Mouse (Mus musculus) limb, embryonic 12.5 days (tissue): ENCODE measurements at regions not wholly inside any gene's neighbourhood (a gene's known extent, or its start where the extent isn't known, plus 50 kb on each side); places are given as distances from the start of the nearest gene placed in this dataset.

ENCODE experiments used
- ATAC-seq: fragments of 200-750 bp; cut with Nextera tagmentation; 2 replicates; pipeline ENCODE4 v1.8.0; 2017; ENCODE audit warnings: low read depth, moderate TSS enrichment; ENCODE audit not compliant: insufficient number of reproducible peaks, insufficient read depth, low FRiP score, low TSS enrichment
- H3K27ac ChIP-seq: fragments of 300-500 bp; sonication (generic); 2 replicates; pipeline ENCODE4 v1.5.1; 2016; ENCODE audit warnings: mild to moderate bottlenecking, moderate library complexity
- H3K27me3 ChIP-seq: fragments of 300-500 bp; sonication (generic); 2 replicates; pipeline ENCODE4 v1.6.1; 2016; ENCODE audit warnings: mild to moderate bottlenecking, moderate library complexity
- H3K36me3 ChIP-seq: fragments of 300-500 bp; sonication (generic); 2 replicates; pipeline ENCODE4 v1.6.1; 2016; ENCODE audit warnings: mild to moderate bottlenecking, moderate library complexity
- H3K4me1 ChIP-seq: fragments of 300-500 bp; sonication (generic); replicated peaks from 2 replicates; pipeline ENCODE4 v1.6.1; 2016
- H3K4me2 ChIP-seq: fragments of 300-500 bp; sonication (generic); 2 replicates; pipeline ENCODE4 v1.6.1; 2016; ENCODE audit warnings: mild to moderate bottlenecking, moderate library complexity
- H3K4me3 ChIP-seq: fragments of 300-500 bp; sonication (generic); replicated peaks from 2 replicates; pipeline ENCODE4 v1.5.1; 2016; ENCODE audit warnings: mild to moderate bottlenecking
- H3K9ac ChIP-seq: fragments of 300-500 bp; sonication (generic); replicated peaks from 2 replicates; pipeline ENCODE4 v1.6.1; 2016; ENCODE audit warnings: mild to moderate bottlenecking, moderate library complexity
- H3K9me3 ChIP-seq: fragments of 300-500 bp; sonication (generic); 2 replicates; pipeline ENCODE4 v1.6.1; 2016; ENCODE audit warnings: mild to moderate bottlenecking, moderate library complexity
- WGBS: fragments of 180-500 bp; shearing (Covaris S2); methylation state at CpG from one replicate; pipeline ENCODE4 v1.1.7; 2016; 5-methylcytosine and 5-hydroxymethylcytosine counted together

- Histone ChIP-seq H3K27ac (no peak overlapping the region), H3K4me1 (no peaks in the 10 kb centered on the region), H3K4me3 (no peak overlapping the region), H3K27me3 (no peaks in the 10 kb centered on the region), H3K36me3 (no peaks in the 10 kb centered on the region), H3K9me3 (no peaks in the 10 kb centered on the region), H3K4me2 (no peak overlapping the region), H3K9ac (no peak overlapping the region)
- no peak for ATAC-seq
- 58% methylated on average over 2 of the region's 2 CpGs for WGBS
These were observed 534.7 kb downstream of the Zfp619 start for GRCm38 (mm10) chr7:40052255-40052654.

DNA sequence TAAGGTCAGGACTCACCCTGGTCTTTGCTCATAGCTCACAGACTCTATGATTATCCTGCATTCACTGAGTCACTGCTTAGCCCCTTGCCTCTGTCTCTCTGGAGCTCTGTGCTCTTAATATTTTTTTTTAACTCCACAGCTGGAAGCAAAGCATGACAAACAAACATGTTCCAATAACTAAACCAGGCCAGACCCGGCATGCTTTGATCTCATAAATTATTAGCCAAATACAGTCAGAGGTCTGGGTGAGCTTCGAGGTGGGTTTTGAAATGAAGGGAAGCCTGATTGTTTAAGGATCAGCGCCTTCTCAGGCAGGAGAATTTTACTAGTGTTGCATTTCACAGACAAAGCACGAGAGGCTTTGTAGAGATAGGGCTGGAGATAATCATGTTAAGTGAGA is 541.3 kb downstream of the Zfp619 start:
- no peak overlapping the region for H3K27ac ChIP-seq
- no peak for ATAC-seq
- no peaks in the 10 kb centered on the region for H3K27me3 ChIP-seq
- WGBS, result 52% methylated on average over 4 of the region's 4 CpGs
- H3K9ac ChIP-seq, result no peak overlapping the region
- H3K36me3 ChIP-seq, result no peaks in the 10 kb centered on the region
- H3K4me1 ChIP-seq, result no peaks in the 10 kb centered on the region
- no peak overlapping the region for H3K4me3 ChIP-seq
- H3K4me2 ChIP-seq, result no peak overlapping the region
- no peaks in the 10 kb centered on the region for H3K9me3 ChIP-seq

- Histone ChIP-seq H3K4me3 (no peak overlapping the region), H3K36me3 (no peaks in the 10 kb centered on the region), H3K4me1 (no peaks in the 10 kb centered on the region), H3K9ac (no peak overlapping the region), H3K9me3 (no peaks in the 10 kb centered on the region), H3K27me3 (no peaks in the 10 kb centered on the region), H3K4me2 (no peak overlapping the region), H3K27ac (no peak overlapping the region)
- ATAC-seq, result no peak
- 57% methylated on average over 2 of the region's 2 CpGs for WGBS
These were observed 547.1 kb downstream of the Zfp619 start for GRCm38 (mm10) chr7:40064631-40065030.

DNA sequence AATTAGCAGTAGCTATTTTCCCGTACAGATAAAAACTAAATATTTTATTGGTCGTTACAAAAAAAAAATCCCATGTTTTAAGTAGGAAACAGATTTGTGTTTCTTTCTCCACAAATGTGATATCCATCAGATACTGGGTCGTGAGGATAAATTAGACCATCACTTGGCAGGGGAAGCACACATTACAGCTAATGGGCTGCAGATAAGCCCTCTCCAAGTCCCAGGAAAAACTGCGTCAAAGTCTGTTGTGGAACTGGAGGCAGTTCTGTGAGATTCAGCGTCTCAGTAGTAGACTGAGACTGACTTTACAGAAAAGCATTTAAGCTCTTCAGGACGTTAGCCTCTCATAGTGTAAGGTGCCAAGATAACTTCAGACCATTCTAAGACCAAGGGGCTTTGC is 548.0 kb downstream of the Zfp619 start:
- Histone ChIP-seq H3K27ac (no peak overlapping the region), H3K9me3 (no peaks in the 10 kb centered on the region), H3K36me3 (no peaks in the 10 kb centered on the region), H3K4me3 (no peak overlapping the region), H3K27me3 (no peaks in the 10 kb centered on the region), H3K4me1 (no peaks in the 10 kb centered on the region), H3K9ac (no peak overlapping the region), H3K4me2 (no peak overlapping the region)
- no peak for ATAC-seq
- 64% methylated on average over 6 of the region's 6 CpGs for WGBS

DNA sequence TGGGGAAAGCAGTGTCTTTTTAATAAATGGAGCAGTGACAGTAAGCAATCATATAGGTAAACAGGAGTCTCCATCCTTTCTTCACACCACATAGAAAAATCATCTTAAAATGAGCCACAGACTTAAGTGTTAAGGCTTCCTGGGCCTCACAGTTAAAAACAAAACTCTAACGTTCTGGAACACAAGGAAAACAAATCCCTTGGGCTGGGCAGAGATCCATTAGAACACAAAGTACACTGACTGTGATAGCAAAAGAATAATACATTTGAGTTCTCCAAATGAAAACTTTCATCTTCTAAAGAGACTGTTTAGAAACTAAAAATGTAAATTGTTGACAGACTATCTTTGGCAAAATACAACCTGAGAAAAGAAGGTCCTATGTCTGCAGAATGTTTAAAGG is 549.8 kb downstream of the Zfp619 start:
- ATAC-seq, result no peak
- 56% methylated on average over 1 of the region's 1 CpGs for whole genome bisulfite sequencing
- Histone ChIP-seq H3K27me3 (no peaks in the 10 kb centered on the region), H3K4me1 (no peaks in the 10 kb centered on the region), H3K4me3 (no peak overlapping the region), H3K4me2 (no peak overlapping the region), H3K9me3 (no peaks in the 10 kb centered on the region), H3K27ac (no peak overlapping the region), H3K36me3 (no peaks in the 10 kb centered on the region), H3K9ac (no peak overlapping the region)

DNA sequence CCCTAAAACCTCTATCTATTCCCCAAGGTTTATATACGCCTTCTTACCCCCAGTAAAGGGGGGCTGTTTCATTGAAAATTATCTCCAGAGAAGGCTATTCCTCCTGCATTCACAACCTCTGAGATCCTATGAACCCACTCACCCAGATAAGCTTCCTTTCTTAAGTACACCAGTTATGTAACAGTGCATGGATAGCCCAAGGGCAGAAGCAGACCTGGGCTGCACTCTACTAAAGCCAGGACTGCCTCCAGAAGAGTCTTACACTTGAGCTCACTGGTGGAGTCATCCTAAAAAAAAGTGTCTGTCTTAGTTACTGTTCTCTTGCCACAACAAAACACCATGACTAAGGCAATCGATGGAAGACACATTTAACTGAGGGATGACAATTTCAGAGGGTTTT is 553.7 kb downstream of the Zfp619 start:
- Histone ChIP-seq H3K4me1 (no peaks in the 10 kb centered on the region), H3K9ac (no peak overlapping the region), H3K9me3 (no peaks in the 10 kb centered on the region), H3K36me3 (no peaks in the 10 kb centered on the region), H3K4me3 (no peak overlapping the region), H3K4me2 (no peak overlapping the region), H3K27ac (no peak overlapping the region), H3K27me3 (no peaks in the 10 kb centered on the region)
- WGBS, result 81% methylated on average over 2 of the region's 2 CpGs
- no peak for ATAC-seq

GRCm38 (mm10) chr7:40072478-40072877 is 554.9 kb downstream of the Zfp619 start:
- no peaks in the 10 kb centered on the region for H3K36me3 ChIP-seq
- no peak overlapping the region for H3K27ac ChIP-seq
- no peak for ATAC-seq
- 81% methylated on average over 1 of the region's 1 CpGs for WGBS
- H3K4me1 ChIP-seq, result no peaks in the 10 kb centered on the region
- no peaks in the 10 kb centered on the region for H3K27me3 ChIP-seq
- no peak overlapping the region for H3K4me2 ChIP-seq
- H3K4me3 ChIP-seq, result no peak overlapping the region
- H3K9me3 ChIP-seq, result no peaks in the 10 kb centered on the region
- no peak overlapping the region for H3K9ac ChIP-seq

DNA sequence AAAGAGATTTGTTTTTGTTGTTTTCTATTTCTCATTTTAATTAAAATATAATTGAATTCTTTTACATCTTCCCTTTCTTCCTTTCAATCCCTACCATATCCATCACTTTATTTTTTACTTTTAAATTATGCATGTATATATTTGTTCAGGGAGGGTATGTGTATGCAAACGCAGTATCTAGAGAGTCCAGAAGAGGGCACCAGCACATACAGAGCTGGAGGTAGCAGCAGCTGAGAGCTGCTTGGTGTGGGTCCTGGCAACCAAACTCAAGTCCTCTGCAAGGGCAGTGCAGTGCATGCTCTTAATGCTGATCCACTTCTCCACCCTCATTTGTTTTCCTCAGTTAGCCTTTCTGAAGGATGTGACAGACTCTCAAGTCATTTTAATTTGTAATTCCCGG is 568.7 kb downstream of the Zfp619 start:
- ATAC-seq, result no peak
- H3K36me3 ChIP-seq, result no peaks in the 10 kb centered on the region
- no peaks in the 10 kb centered on the region for H3K9me3 ChIP-seq
- H3K9ac ChIP-seq, result no peak overlapping the region
- no peak overlapping the region for H3K27ac ChIP-seq
- no peak overlapping the region for H3K4me2 ChIP-seq
- no peaks in the 10 kb centered on the region for H3K4me1 ChIP-seq
- 50% methylated on average over 2 of the region's 2 CpGs for WGBS
- H3K27me3 ChIP-seq, result no peaks in the 10 kb centered on the region
- no peak overlapping the region for H3K4me3 ChIP-seq

DNA sequence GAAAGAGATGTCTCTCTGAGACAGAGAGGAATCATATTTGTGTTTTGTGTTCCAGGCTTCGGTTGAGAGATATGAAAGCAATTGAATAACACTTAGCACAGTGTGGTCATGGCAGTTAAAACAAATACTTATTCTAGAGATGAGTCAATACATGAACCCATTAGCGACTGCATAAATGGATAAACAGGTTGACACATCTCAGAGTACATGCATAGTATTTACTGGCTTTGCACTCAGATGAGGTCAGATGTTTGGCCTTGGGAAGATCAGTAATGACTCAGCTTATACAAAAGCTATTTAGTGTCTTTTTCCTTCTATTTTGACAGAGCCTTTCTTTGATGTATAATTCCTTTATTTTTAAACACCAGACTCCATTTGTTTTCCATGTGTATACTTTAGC is 579.5 kb downstream of the Zfp619 start:
- ATAC-seq, result no peak
- no peak overlapping the region for H3K4me2 ChIP-seq
- H3K9ac ChIP-seq, result no peak overlapping the region
- no peak overlapping the region for H3K27ac ChIP-seq
- H3K9me3 ChIP-seq, result no peaks in the 10 kb centered on the region
- 85% methylated on average over 2 of the region's 2 CpGs for WGBS
- H3K27me3 ChIP-seq, result no peaks in the 10 kb centered on the region
- no peaks in the 10 kb centered on the region for H3K4me1 ChIP-seq
- H3K4me3 ChIP-seq, result no peak overlapping the region
- no peaks in the 10 kb centered on the region for H3K36me3 ChIP-seq

DNA sequence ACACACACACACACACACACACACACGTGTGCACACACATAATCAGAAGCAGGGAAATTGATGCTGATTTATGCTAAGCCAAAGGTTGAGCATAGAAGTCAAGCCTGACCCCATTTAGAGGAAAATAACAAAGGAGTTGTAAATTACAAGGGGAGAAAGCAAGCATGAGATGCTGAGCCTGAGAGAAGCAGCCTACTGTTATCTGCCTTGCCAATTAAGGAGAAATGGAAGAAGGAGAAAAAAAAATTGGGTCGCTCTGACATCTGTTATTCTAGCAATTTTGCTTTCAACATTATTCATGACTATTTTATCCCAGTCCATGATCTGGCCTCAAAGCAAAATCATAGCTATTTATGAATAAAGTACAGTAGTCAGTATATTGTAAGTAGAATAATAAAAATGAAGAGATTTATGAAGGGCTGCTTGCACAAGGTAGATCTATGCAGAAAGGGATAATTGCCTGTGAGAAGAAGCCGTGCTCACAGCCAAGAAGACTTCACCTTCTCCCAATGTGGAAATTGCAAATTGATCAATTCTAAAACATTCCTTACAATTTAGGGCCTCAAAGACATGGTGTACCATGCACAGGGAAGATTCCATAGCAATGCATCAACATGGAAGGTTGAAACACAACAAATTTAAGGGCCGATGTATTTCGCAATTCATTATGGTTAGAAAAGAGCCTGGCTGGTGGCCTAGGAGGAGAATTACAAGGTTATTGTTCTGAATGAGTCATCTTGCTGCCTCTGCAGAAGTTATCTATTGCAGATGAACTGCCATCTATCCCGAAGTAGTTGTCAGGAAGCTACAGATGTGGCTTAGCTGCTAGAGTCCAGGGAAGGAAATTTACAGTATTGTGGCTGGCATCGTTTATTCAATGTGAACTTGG is 585.7 kb downstream of the Zfp619 start:
- Histone ChIP-seq H3K4me3 (no peak overlapping the region), H3K4me1 (no peaks in the 10 kb centered on the region), H3K9me3 (no peaks in the 10 kb centered on the region), H3K9ac (no peak overlapping the region), H3K27ac (no peak overlapping the region), H3K27me3 (no peaks in the 10 kb centered on the region), H3K4me2 (no peak overlapping the region), H3K36me3 (no peaks in the 10 kb centered on the region)
- WGBS, result 87% methylated on average over 7 of the region's 7 CpGs
- no peak for ATAC-seq

- no peaks in the 10 kb centered on the region for H3K36me3 ChIP-seq
- no peak overlapping the region for H3K9ac ChIP-seq
- 85% methylated on average over 4 of the region's 4 CpGs for WGBS
- no peak overlapping the region for H3K4me2 ChIP-seq
- no peaks in the 10 kb centered on the region for H3K9me3 ChIP-seq
- no peak overlapping the region for H3K4me3 ChIP-seq
- no peaks in the 10 kb centered on the region for H3K4me1 ChIP-seq
- H3K27me3 ChIP-seq, result no peaks in the 10 kb centered on the region
- ATAC-seq, result no peak
- no peak overlapping the region for H3K27ac ChIP-seq
These were observed 625.3 kb downstream of the Zfp619 start for GRCm38 (mm10) chr7:40142906-40143305.

GRCm38 (mm10) chr7:40144431-40144830 is 626.9 kb downstream of the Zfp619 start:
- 73% methylated on average over 1 of the region's 1 CpGs for WGBS
- Histone ChIP-seq H3K9ac (no peak overlapping the region), H3K4me1 (no peaks in the 10 kb centered on the region), H3K4me3 (no peak overlapping the region), H3K36me3 (no peaks in the 10 kb centered on the region), H3K27me3 (no peaks in the 10 kb centered on the region), H3K27ac (no peak overlapping the region), H3K9me3 (no peaks in the 10 kb centered on the region), H3K4me2 (no peak overlapping the region)
- no peak for ATAC-seq
